Mouse (Mus musculus): ENCODE results near the gene 4930486L24Rik. TPM values are rescaled to one million over a fixed set of nuclear protein-coding genes. Genes with fewer than 3 reads are reported as not detected.
A peak's percentile ranks its signal among the peaks of the same experiment; 100 is the strongest.
"Not testable (repeated sequence)": the region's sequence is repeated elsewhere in the genome, so short reads cannot be mapped to it uniquely, and the experiment has no call there.

4930486L24Rik gene
- total RNA-seq (2021): not detected
- long read RNA-seq, experiment 1: 0 reads
- long read RNA-seq, experiment 2: 0 reads

GRCm38 (mm10) chr13:60864281-60864680 lies at the start of gene 4930486L24Rik:
4930486L24Rik (minus strand) TSS chr13:60864475.
- no peak for DNase-seq (ENCODE audit: low spot score)

DNA sequence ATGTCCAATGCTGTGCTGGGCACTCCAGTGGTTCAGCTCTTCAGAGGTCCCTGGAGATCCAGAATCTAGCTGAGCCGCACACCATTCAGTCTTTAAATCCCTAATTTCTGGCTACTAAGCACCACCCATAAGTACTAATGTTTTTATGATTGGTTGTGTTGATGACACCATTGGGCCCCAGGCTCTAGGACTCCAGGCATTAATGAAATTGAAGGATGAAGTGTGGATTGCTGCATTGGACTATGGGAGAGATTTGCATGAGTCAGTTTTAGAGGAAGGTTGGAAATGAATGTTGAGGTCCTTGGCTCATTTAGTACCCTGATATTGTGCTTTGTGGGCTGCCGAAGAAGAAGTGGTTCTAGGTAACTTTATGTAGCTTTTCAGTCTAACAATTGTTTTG lies 40.5 kb upstream of the 4930486L24Rik start, which contains the start of gene Tpbpb:
TSS of gene Tpbpb (minus strand) at position 101 of the 400 bp plus-strand sequence.
- DNase-seq (ENCODE audit: low spot score): not testable (repeated sequence)

GRCm38 (mm10) chr13:60897328-60897727 lies 33.1 kb upstream of the 4930486L24Rik start, which contains the start of gene Ctla2b:
Ctla2b (minus strand) TSS chr13:60897447.
- DNase-seq (ENCODE audit: low spot score): peak; percentile 40

DNA sequence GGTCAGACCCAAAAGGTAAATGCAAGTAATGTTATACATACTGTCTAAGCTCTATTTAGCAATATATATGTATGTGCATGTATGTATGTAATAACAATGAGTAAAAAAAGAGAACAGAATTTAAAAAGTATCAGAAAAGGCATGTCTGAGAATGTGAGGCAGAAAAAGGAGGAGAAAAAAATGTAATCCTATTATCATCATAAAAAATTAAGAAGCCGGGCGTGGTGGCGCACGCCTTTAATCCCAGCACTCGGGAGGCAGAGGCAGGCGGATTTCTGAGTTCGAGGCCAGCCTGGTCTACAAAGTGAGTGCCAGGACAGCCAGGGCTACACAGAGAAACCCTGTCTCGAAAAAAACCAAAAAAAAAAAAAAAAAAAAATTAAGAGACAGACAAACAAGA lies 32.5 kb upstream of the 4930486L24Rik start, which contains the start of gene Gm49392:
TSS of gene Gm49392 (minus strand) at position 101 of the 400 bp plus-strand sequence.
- DNase-seq (ENCODE audit: low spot score): not testable (repeated sequence)

GRCm38 (mm10) chr13:60895406-60896160 lies 31.3 kb upstream of the 4930486L24Rik start:
- DNase-seq (ENCODE audit: low spot score): no peak

DNA sequence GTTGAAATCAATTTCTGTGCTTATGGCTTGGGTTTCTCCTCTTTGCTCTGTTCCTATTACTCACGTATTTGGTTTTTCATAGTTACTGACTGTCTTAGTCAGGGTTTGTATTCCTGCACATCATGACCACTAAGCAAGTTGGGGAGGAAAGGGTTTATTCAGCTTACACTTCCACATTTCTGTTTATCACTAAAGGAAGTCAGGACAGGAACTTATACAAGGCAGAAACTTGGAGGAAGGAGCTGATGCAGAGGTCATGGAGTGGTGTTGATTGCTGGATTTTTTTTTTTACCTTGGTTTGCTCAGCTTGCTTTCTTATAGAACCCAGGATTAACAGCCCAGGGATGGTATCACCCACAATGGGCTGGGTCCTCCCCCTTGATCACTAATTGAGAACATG lies 28.0 kb upstream of the 4930486L24Rik start:
- DNase-seq (ENCODE audit: low spot score): no peak

- no peak for DNase-seq (ENCODE audit: low spot score)
Observed at GRCm38 (mm10) chr13:60848241-60849120, 15.8 kb downstream of the 4930486L24Rik start.

- no peak for DNase-seq (ENCODE audit: low spot score)
Observed at GRCm38 (mm10) chr13:60843153-60843552, 21.1 kb downstream of the 4930486L24Rik start.

DNA sequence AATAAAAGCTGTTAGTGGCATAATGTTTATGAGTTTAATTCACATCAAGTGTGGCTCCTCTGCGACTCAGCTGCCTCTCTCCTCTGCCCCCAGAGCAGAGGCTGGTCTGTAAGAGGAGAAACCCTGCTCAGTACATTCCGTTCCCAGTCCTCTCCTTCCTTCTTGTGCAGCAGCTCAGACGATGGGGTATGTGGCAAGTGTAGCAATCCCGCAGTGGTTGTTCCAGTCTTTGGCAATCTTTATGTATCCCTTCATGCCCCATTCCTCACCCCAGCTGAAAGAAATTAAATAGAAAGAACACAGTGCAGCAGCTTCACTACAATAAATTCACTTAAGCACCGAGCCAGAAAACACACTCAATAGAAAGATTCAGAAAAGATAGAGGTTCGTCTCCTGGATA lies 21.6 kb downstream of the 4930486L24Rik start:
- peak; percentile 6 for DNase-seq (ENCODE audit: low spot score)

- DNase-seq (ENCODE audit: low spot score): no peak
Observed at GRCm38 (mm10) chr13:60839353-60839902, 24.8 kb downstream of the 4930486L24Rik start.

DNA sequence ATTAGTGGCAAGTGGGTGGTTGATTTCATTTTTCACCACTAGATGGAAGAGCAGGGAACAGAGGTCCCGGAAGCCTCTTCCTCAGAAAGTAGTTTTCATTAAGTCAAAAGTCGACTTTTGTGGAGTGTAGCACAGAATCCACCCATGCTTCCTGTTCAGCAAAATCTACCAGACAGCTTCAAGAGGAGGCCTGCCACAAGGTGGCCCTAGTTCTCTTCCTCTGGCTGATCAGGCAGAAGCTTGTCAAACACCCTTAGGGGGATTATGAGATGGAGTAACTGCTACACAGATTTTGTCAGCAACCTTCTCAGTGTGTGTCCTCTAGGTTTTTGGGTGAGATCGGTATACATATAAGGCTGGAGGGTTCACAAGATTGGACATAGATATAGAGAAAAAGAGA lies 38.2 kb downstream of the 4930486L24Rik start:
- DNase-seq (ENCODE audit: low spot score): peak; percentile 14

GRCm38 (mm10) chr13:60820486-60821175 lies 43.6 kb downstream of the 4930486L24Rik start:
- DNase-seq (ENCODE audit: low spot score): no peak

- DNase-seq (ENCODE audit: low spot score): no peak
Observed at GRCm38 (mm10) chr13:60819469-60819868, 44.8 kb downstream of the 4930486L24Rik start.

GRCm38 (mm10) chr13:60813722-60814121 lies 50.6 kb downstream of the 4930486L24Rik start:
- DNase-seq (ENCODE audit: low spot score): no peak

DNA sequence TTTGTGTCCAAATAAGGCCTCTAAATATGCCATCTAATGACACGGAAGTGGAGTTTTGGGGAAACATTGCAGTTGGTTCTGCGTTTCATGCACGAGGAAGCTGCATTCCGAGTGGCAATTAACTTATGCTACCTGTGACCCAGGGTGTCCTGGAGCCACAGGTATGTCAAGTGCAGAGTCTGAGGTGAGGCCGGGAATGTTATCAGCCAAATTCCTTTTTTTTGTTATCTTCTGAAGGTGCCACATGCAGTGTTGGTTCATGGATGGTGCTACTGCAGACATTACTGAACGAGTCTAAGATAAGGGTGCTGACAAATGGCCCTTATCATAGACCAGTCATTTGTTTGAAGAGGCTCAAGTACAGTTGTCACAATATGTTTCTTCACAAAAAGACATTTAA lies 51.5 kb downstream of the 4930486L24Rik start:
- DNase-seq (ENCODE audit: low spot score): no peak

GRCm38 (mm10) chr13:60809690-60810089 lies 54.6 kb downstream of the 4930486L24Rik start:
- no peak for DNase-seq (ENCODE audit: low spot score)

DNA sequence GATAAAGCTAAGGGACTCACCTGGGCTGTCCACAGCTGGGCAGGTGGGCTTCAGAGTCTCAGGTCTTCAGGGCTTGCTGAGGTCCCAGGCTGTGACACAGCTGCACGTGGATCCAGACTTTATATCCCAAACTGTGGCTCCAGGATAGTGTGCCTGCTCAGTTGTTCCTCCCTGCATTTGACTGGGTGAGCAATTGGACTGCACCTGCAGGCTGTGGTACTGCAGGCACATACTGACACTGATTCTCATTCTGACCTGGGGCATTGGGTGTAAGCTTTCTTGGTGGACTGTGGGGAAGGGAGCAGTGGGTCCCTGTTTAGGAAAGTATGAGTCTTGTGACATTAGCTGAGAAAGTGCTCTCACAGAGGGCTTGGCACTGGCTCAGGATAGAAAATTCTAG lies 61.5 kb downstream of the 4930486L24Rik start, which contains the start of gene Ctsll3:
TSS of gene Ctsll3 (minus strand) at position 101 of the 400 bp plus-strand sequence.
- no peak for DNase-seq (ENCODE audit: low spot score)
